Mouse (Mus musculus): ENCODE data around the gene Fam196a.

Gene Fam196a

DNA sequence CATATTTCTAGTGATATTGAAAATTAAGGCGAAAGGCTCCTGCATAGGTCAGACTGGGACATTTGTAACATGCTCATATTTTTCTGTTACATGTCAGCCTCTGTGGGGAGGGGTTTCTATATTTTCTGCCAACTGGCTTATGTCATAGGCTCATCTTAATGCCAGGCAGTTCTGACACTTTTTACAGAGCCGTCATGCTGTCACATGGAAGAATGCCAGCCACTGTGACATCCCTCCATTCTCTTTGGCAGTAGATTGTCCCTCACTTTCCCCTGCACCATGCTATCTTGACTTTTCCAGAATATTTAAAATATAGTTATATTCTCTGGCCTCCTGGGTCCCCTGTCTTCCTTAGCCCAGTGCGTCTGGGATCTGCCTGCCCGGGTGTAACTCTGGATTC is 95.5 kb downstream of the Fam196a start:
- DNase-seq (ENCODE audit: inconsistent age in 2 of 2, low spot score in 1 of 2), result no peak

DNA sequence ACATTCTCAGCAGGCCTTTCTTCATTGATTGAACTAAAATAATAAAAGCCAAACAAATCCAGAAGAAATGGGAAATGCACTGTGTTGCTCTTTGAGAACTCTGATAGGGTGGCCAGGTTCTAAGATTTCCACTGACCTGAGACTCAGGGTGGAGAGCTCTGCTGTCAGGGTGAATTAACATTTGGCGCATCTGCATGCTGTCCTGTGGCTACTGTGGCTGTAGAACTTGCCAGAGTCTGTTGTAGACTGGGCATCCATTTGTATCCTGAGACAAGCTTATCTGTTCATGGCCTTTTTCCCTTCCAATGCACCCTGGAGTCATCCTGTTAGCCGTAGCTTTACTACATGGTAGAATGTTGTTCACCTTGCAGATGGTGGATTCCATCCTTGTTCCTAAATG is 98.2 kb downstream of the Fam196a start:
- DNase-seq (ENCODE audit: inconsistent age in 2 of 2, low spot score in 1 of 2), result no peak

Data from adrenal gland, adult (tissue).